Mouse (Mus musculus) adrenal gland, adult (tissue): ENCODE results near the gene Rspo3.

Experiments used
- DNase-seq, 2 experiments: peaks; one replicate each; pipeline ENCODE4 v3.0.0; 2022 to 2023; ENCODE audit warnings: low spot score in 1 of 2; ENCODE audit not compliant: inconsistent age in 2 of 2

The Rspo3 gene

GRCm38 (mm10) chr10:29441297-29441696 is 94.4 kb downstream of the Rspo3 start:
- no peak for DNase-seq

- DNase-seq = no peak
Observed at GRCm38 (mm10) chr10:29432935-29433453, 102.7 kb downstream of the Rspo3 start.

- no peak for DNase-seq
Observed at GRCm38 (mm10) chr10:29426660-29427059, 109.0 kb downstream of the Rspo3 start.

GRCm38 (mm10) chr10:29424571-29424970 is 111.1 kb downstream of the Rspo3 start:
- no peak for DNase-seq

- DNase-seq = peak in 1 of 2 experiments; percentile 26
Observed at GRCm38 (mm10) chr10:29414361-29414760, 121.3 kb downstream of the Rspo3 start.

GRCm38 (mm10) chr10:29402656-29403268 is 132.9 kb downstream of the Rspo3 start:
- no peak for DNase-seq
